Mouse (Mus musculus) left cerebral cortex, adult 2 months (tissue): ENCODE results near the gene Elmsan1. TPM values are rescaled to one million over a fixed set of nuclear protein-coding genes. Genes with fewer than 3 reads are reported as not detected.

Experiments used
- DNase-seq, 2 experiments: peaks; one replicate each; pipeline ENCODE4 v3.0.0; 2021 to 2022; ENCODE audit warnings: low spot score in 2 of 2, mixed read lengths in 1 of 2; ENCODE audit errors: extremely low spot score in 1 of 2
- H3K27ac ChIP-seq: fragments of 200-600 bp; 2 replicates; pipeline ENCODE4 v1.8.1; 2022
- H3K4me3 ChIP-seq: fragments of 200-600 bp; 2 replicates; pipeline ENCODE4 v1.8.1; 2022
- CTCF ChIP-seq: fragments of 200-600 bp; IDR thresholded peaks from 2 replicates; pipeline ENCODE4 v1.8.1; 2022; ENCODE audit warnings: antibody characterized with exemption, mild to moderate bottlenecking, moderate library complexity
- intact Hi-C: fragments of 180-260 bp; cut with DNase I; formaldehyde crosslinking; loops from one replicate; pipeline ENCODE4 v1.15.1; 2025
- total RNA-seq, 2 experiments: library from RNA; stranded (reverse); gene quantifications; 2 replicates each; pipeline ENCODE4 v1.2.3; 2021

The Elmsan1 gene
- total RNA-seq, 2 experiments from 2014 or later, result 16.6 to 22.8 TPM

GRCm38 (mm10) chr12:84165631-84166373 lies 52.9 kb downstream of the Elmsan1 start:
- H3K4me3 ChIP-seq, result no peak overlapping the region
- no peak overlapping the region for H3K27ac ChIP-seq
- intact Hi-C loops, result no loop called here
- DNase-seq, result no peak
- TF ChIP-seq CTCF, result no peak

GRCm38 (mm10) chr12:84163586-84164110 lies 55.0 kb downstream of the Elmsan1 start:
- DNase-seq, result no peak
- Histone ChIP-seq H3K27ac (no peak overlapping the region), H3K4me3 (no peak overlapping the region)
- TF ChIP-seq CTCF, result no peak
- intact Hi-C loops, result loop anchor here (2.0 kb wide), 1 partner anchor 85 kb away; no protein-coding TSS in a partner anchor

- TF ChIP-seq CTCF, result peak; percentile 63
- Histone ChIP-seq H3K27ac (no peak overlapping the region), H3K4me3 (no peak overlapping the region)
- intact Hi-C loops, result loop anchor here (2.0 kb wide), 1 partner anchor 86 kb away; no protein-coding TSS in a partner anchor
- DNase-seq, result no peak
Observed at GRCm38 (mm10) chr12:84163133-84163532, 55.5 kb downstream of the Elmsan1 start.

- no peak overlapping the region for H3K4me3 ChIP-seq
- no peak for DNase-seq
- H3K27ac ChIP-seq, result no peak overlapping the region
- TF ChIP-seq CTCF, result peak; percentile 39
- intact Hi-C loops, result loop anchor here (2.0 kb wide), 1 partner anchor 87 kb away; no protein-coding TSS in a partner anchor
Observed at GRCm38 (mm10) chr12:84161616-84162433, 56.9 kb downstream of the Elmsan1 start.

GRCm38 (mm10) chr12:84161116-84161515 lies 57.6 kb downstream of the Elmsan1 start:
- intact Hi-C loops, result no loop called here
- TF ChIP-seq CTCF, result no peak
- Histone ChIP-seq H3K4me3 (no peak overlapping the region), H3K27ac (no peak overlapping the region)
- no peak for DNase-seq

- Histone ChIP-seq H3K27ac (no peak overlapping the region), H3K4me3 (no peak overlapping the region)
- TF ChIP-seq CTCF, result no peak
- intact Hi-C loops, result no loop called here
- DNase-seq, result no peak
Observed at GRCm38 (mm10) chr12:84160491-84160890, 58.2 kb downstream of the Elmsan1 start.

GRCm38 (mm10) chr12:84158156-84158555 lies 60.5 kb downstream of the Elmsan1 start:
- H3K27ac ChIP-seq, result no peak overlapping the region
- no peak overlapping the region for H3K4me3 ChIP-seq
- intact Hi-C loops, result no loop called here
- TF ChIP-seq CTCF, result no peak
- no peak for DNase-seq

- intact Hi-C loops, result no loop called here
- Histone ChIP-seq H3K4me3 (no peak overlapping the region), H3K27ac (no peak overlapping the region)
- TF ChIP-seq CTCF, result no peak
- no peak for DNase-seq
Observed at GRCm38 (mm10) chr12:84156210-84156609, 62.5 kb downstream of the Elmsan1 start.

- intact Hi-C loops, result no loop called here
- no peak for DNase-seq
- no peak overlapping the region for H3K4me3 ChIP-seq
- H3K27ac ChIP-seq, result no peak overlapping the region; the same call in 1 of the 2 replicates
- no peak for TF ChIP-seq CTCF
Observed at GRCm38 (mm10) chr12:84155523-84155871, 63.2 kb downstream of the Elmsan1 start.

- Histone ChIP-seq H3K27ac (no peak overlapping the region; the same call in 1 of the 2 replicates), H3K4me3 (no peak overlapping the region)
- TF ChIP-seq CTCF, result no peak
- DNase-seq, result no peak
- intact Hi-C loops, result no loop called here
Observed at GRCm38 (mm10) chr12:84154786-84155522, 63.7 kb downstream of the Elmsan1 start.

- intact Hi-C loops, result no loop called here
- no peak for TF ChIP-seq CTCF
- no peak for DNase-seq
- Histone ChIP-seq H3K27ac (no peak overlapping the region), H3K4me3 (no peak overlapping the region)
Observed at GRCm38 (mm10) chr12:84153414-84153813, 65.3 kb downstream of the Elmsan1 start.
